ENCODE assay signal across 8 mouse cellular contexts in the genomic region with DNA sequence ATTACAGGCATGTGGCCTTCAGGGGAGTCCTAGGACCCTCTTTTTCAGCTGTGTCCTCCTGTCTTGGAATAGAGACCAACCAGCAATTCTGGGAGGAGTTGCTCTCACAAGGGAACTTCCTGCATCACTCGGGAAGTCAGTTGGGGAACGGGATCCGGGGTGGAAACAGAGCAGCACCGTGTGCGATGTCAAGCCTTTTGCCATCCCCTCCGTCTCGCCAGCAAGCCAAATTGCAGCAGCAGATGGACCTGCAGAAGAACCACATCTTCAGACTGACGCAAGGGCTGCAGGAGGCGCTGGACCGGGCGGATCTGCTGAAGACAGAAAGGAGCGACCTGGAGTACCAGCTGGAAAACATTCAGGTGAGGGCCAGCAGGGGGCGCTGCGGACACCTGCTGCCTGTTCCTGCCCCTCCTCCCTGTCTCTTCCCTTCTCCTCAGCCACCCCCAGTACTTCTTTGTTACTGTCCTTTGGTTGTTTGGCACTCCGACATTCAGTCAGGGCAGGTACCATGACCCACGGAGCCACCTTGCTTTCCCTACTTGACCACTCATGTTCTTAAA. TPM values are rescaled to one million over a fixed set of nuclear protein-coding genes. Genes with fewer than 3 reads are reported as not detected.
DNase-seq lines count a peak whose midpoint lies in the region; ATAC-seq and TF ChIP-seq lines count a peak whose summit lies in the region.

No protein-coding gene starts in this region.

- no peak for TF ChIP-seq EP300 in lung, postnatal 0 days (IDR thresholded peaks at IDR 0.05)

- peak; percentile 72 for TF ChIP-seq CTCF in lung, postnatal 0 days (IDR thresholded peaks at IDR 0.05)

- H3K4me3 ChIP-seq in midbrain, embryonic 10.5 days: no peak overlapping the region
- no peak overlapping the region for H3K4me3 ChIP-seq in midbrain, embryonic 16.5 days (ENCODE audit: low read depth, low read length)
- H3K4me3 ChIP-seq in embryonic facial prominence, embryonic 10.5 days: no peak overlapping the region
- no peak overlapping the region for H3K4me3 ChIP-seq in lung, postnatal 0 days (ENCODE audit: low read depth, low read length)

- H3K27ac ChIP-seq in midbrain, embryonic 10.5 days (replicated peaks): peak overlapping the region; percentile 38
- H3K27ac ChIP-seq in midbrain, embryonic 16.5 days (ENCODE audit: low read length): no peak overlapping the region
- no peak overlapping the region for H3K27ac ChIP-seq in embryonic facial prominence, embryonic 10.5 days (replicated peaks)
- H3K27ac ChIP-seq in lung, postnatal 0 days (ENCODE audit: low read length): no peak overlapping the region

- H3K27me3 ChIP-seq in midbrain, embryonic 10.5 days (ENCODE audit: low read depth, poor library complexity, severe bottlenecking): no peaks in the 10 kb centered on the region
- H3K27me3 ChIP-seq in midbrain, embryonic 16.5 days (ENCODE audit: control insufficient read depth, insufficient read depth, low read depth, low read length): no peaks in the 10 kb centered on the region
- H3K27me3 ChIP-seq in embryonic facial prominence, embryonic 10.5 days (replicated peaks; ENCODE audit: low read depth, poor library complexity, severe bottlenecking): no peaks in the 10 kb centered on the region
- H3K27me3 ChIP-seq in lung, postnatal 0 days (replicated peaks; ENCODE audit: insufficient read depth, low read length): no peaks in the 10 kb centered on the region

- H3K4me1 ChIP-seq in midbrain, embryonic 10.5 days: peaks cover 20% of the 10 kb centered on the region
- H3K4me1 ChIP-seq in midbrain, embryonic 16.5 days (ENCODE audit: control insufficient read depth, insufficient read depth, low read length): peaks cover 4% of the 10 kb centered on the region; the same call in 1 of the 2 replicates
- peaks cover 21% of the 10 kb centered on the region for H3K4me1 ChIP-seq in embryonic facial prominence, embryonic 10.5 days
- peaks cover 11% of the 10 kb centered on the region; the same call in 1 of the 2 replicates for H3K4me1 ChIP-seq in lung, postnatal 0 days (ENCODE audit: insufficient read depth, low read depth, low read length)

- no peak overlapping the region for H3K4me2 ChIP-seq in midbrain, embryonic 16.5 days (ENCODE audit: low read length)
- H3K4me2 ChIP-seq in lung, postnatal 0 days (replicated peaks; ENCODE audit: low read depth, low read length): no peak overlapping the region

- ATAC-seq in midbrain, embryonic 16.5 days: no peak
- no peak for ATAC-seq in lung, postnatal 0 days

- H3K9me3 ChIP-seq in midbrain, embryonic 10.5 days (replicated peaks): no peaks in the 10 kb centered on the region
- no peaks in the 10 kb centered on the region for H3K9me3 ChIP-seq in midbrain, embryonic 16.5 days (replicated peaks; ENCODE audit: control insufficient read depth, low read length, poor library complexity, severe bottlenecking)
- H3K9me3 ChIP-seq in embryonic facial prominence, embryonic 10.5 days: no peaks in the 10 kb centered on the region
- H3K9me3 ChIP-seq in lung, postnatal 0 days (ENCODE audit: low read length): no peaks in the 10 kb centered on the region

- peaks cover 92% of the 10 kb centered on the region for H3K36me3 ChIP-seq in midbrain, embryonic 10.5 days
- no peaks in the 10 kb centered on the region for H3K36me3 ChIP-seq in midbrain, embryonic 16.5 days (ENCODE audit: control insufficient read depth, insufficient read depth, low read length)
- peaks cover 90% of the 10 kb centered on the region for H3K36me3 ChIP-seq in embryonic facial prominence, embryonic 10.5 days (replicated peaks)
- H3K36me3 ChIP-seq in lung, postnatal 0 days (ENCODE audit: insufficient read depth, low read length): no peaks in the 10 kb centered on the region

- 61% methylated on average over 16 of the region's 16 CpGs for WGBS in midbrain, embryonic 10.5 days
- WGBS in midbrain, embryonic 16.5 days: 61% methylated on average over 16 of the region's 16 CpGs
- WGBS in embryonic facial prominence, embryonic 10.5 days: 55% methylated on average over 16 of the region's 16 CpGs
- 64% methylated on average over 16 of the region's 16 CpGs for WGBS in lung, postnatal 0 days

- peak; percentile 56 for DNase-seq in adrenal gland, postnatal 10 days
- no peak for DNase-seq in adrenal gland, postnatal 4 days (ENCODE audit: low spot score in 2 of 2)
- peak; percentile 29 for DNase-seq in midbrain, embryonic 10.5 days (ENCODE audit: low spot score)
- peak; percentile 45 for DNase-seq in embryonic facial prominence, embryonic 10.5 days (ENCODE audit: low spot score)
- DNase-seq in lung, postnatal 0 days (ENCODE audit: low spot score): peak; percentile 79
- peak; percentile 21 for DNase-seq in yolk sac, embryonic 10.5 days (ENCODE audit: low spot score)
- DNase-seq in frontal cortex, postnatal 25 days (ENCODE audit: low spot score in 2 of 2): no peak

- no peak overlapping the region for H3K9ac ChIP-seq in midbrain, embryonic 16.5 days (ENCODE audit: low read depth, low read length)
- no peak overlapping the region for H3K9ac ChIP-seq in lung, postnatal 0 days (replicated peaks; ENCODE audit: low read depth)

RNA-seq across cellular contexts. Expression of a gene that starts 45.1 kb away (rescaled TPM):
- 10 to 100 TPM; 57.5 to 58.1 TPM for total RNA-seq in adrenal gland, postnatal 10 days (2021)
- 10 to 100 TPM; 87.2 to 93.0 TPM for total RNA-seq in adrenal gland, postnatal 4 days (2021)
- 66.7 and 72.6 TPM in 2 replicates for polyA plus RNA-seq in midbrain, embryonic 10.5 days (2016; fragmentation: Nextera tagmentation; extraction: Ambion mirVana)
- 48.4 and 50.0 TPM in 2 replicates for polyA plus RNA-seq in midbrain, embryonic 16.5 days (2015; fragmentation: Nextera tagmentation; extraction: Ambion mirVana)
- polyA plus RNA-seq in embryonic facial prominence, embryonic 10.5 days (2016; fragmentation: Nextera tagmentation; extraction: Ambion mirVana): 77.1 and 79.2 TPM in 2 replicates
- polyA plus RNA-seq in lung, postnatal 0 days (2015; fragmentation: Nextera tagmentation; extraction: Ambion mirVana): 75.1 and 80.6 TPM in 2 replicates

Comparison
In these comparisons a context has a peak if more than half of its experiments do, and no peak if none do; other contexts are left out.
1. DNase-seq: peak in adrenal gland, postnatal 10 days (single experiment), midbrain, embryonic 10.5 days (single experiment), embryonic facial prominence, embryonic 10.5 days (single experiment), lung, postnatal 0 days (single experiment) and yolk sac, embryonic 10.5 days (single experiment); none in adrenal gland, postnatal 4 days (0 of 2) and frontal cortex, postnatal 25 days (0 of 2).